Mouse (Mus musculus) lung, adult 2 months (tissue): ENCODE results near the gene Urgcp. TPM values are rescaled to one million over a fixed set of nuclear protein-coding genes. Genes with fewer than 3 reads are reported as not detected.

Source experiments
- DNase-seq: peaks from one replicate; pipeline ENCODE4 v3.0.0; 2022
- H3K4me1 ChIP-seq: fragments of 200-500 bp; 2 replicates; pipeline ENCODE4 v1.6.1; 2011; ENCODE audit warnings: low read length; ENCODE audit not compliant: control insufficient read depth, insufficient read depth
- H3K4me3 ChIP-seq: fragments of 200-500 bp; replicated peaks from 2 replicates; pipeline ENCODE3; 2011; ENCODE audit warnings: low read depth, mild to moderate bottlenecking, control low read depth, low read length; ENCODE audit errors: extremely low read depth
- CTCF ChIP-seq: fragments of 200-500 bp; IDR thresholded peaks from 2 replicates; pipeline ENCODE4 v1.5.1; 2011; ENCODE audit warnings: mild to moderate bottlenecking, low read length, control low read depth; ENCODE audit not compliant: insufficient read depth
- POLR2A ChIP-seq: fragments of 200-500 bp; IDR thresholded peaks from 2 replicates; pipeline ENCODE4 v1.6.1; 2011; ENCODE audit warnings: low read depth, mild to moderate bottlenecking, control low read depth, low read length, borderline replicate concordance; ENCODE audit errors: extremely low read depth
- WGBS: fragments of 180-500 bp; shearing (Covaris S2); methylation state at CpG from one replicate; pipeline ENCODE4 v1.1.7; 2018; 5-methylcytosine and 5-hydroxymethylcytosine counted together
- polyA plus RNA-seq: library from polyadenylated mRNA; depleted of rRNA; stranded (reverse); fragments of >200 nt; gene quantifications from 2 replicates; pipeline ENCODE4 v1.2.3, GENCODE M21; 2012

Gene Urgcp
- polyA plus RNA-seq, 1 experiment: 21.9 TPM

GRCm38 (mm10) chr11:5742106-5742505 is 20.1 kb downstream of the Urgcp start:
- TF ChIP-seq CTCF (peak; percentile 35), POLR2A (no peak)
- Histone ChIP-seq H3K4me3 (no peak overlapping the region), H3K4me1 (peaks cover 6% of the 10 kb centered on the region)
- DNase-seq: no peak
- 64% methylated on average over 7 of the region's 7 CpGs for WGBS

GRCm38 (mm10) chr11:5740965-5741627 is 21.1 kb downstream of the Urgcp start:
- WGBS: under 1% methylated on average over 45 of the region's 50 CpGs
- TF ChIP-seq CTCF (no peak), POLR2A (peak; percentile 74; the same call in 1 of the 2 replicates)

GRCm38 (mm10) chr11:5740599-5740964 is 21.6 kb downstream of the Urgcp start:
- H3K4me3 ChIP-seq: peak overlapping the region; percentile 78
- no peak for TF ChIP-seq POLR2A
- no peak for TF ChIP-seq CTCF
- no peak for DNase-seq
- under 1% methylated on average over 26 of the region's 26 CpGs for WGBS
- H3K4me1 ChIP-seq: peaks cover 6% of the 10 kb centered on the region

More at GRCm38 (mm10) chr11:5740965-5741627, 21.1 kb downstream of the Urgcp start:
- Histone ChIP-seq H3K4me1 (peaks cover 6% of the 10 kb centered on the region), H3K4me3 (peak overlapping the region; percentile 78)
- peak; percentile 81 for DNase-seq

- no peak for DNase-seq
- H3K4me1 ChIP-seq: peaks cover 6% of the 10 kb centered on the region
Measured at GRCm38 (mm10) chr11:5739846-5740245, 22.3 kb downstream of the Urgcp start.

GRCm38 (mm10) chr11:5738888-5739632 is 23.1 kb downstream of the Urgcp start:
- TF ChIP-seq CTCF (no peak), POLR2A (no peak)
- Histone ChIP-seq H3K4me1 (peaks cover 13% of the 10 kb centered on the region), H3K4me3 (no peak overlapping the region)
- no peak for DNase-seq
- WGBS: 60% methylated on average over 5 of the region's 5 CpGs

More at GRCm38 (mm10) chr11:5739846-5740245, 22.3 kb downstream of the Urgcp start:
- 29% methylated on average over 3 of the region's 3 CpGs for WGBS
- no peak overlapping the region for H3K4me3 ChIP-seq
- TF ChIP-seq POLR2A: no peak
- TF ChIP-seq CTCF: no peak

GRCm38 (mm10) chr11:5737137-5737536 is 25.0 kb downstream of the Urgcp start:
- Histone ChIP-seq H3K4me3 (no peak overlapping the region), H3K4me1 (peaks cover 14% of the 10 kb centered on the region)
- DNase-seq: no peak
- TF ChIP-seq CTCF (no peak), POLR2A (no peak)
- WGBS: 45% methylated on average over 5 of the region's 5 CpGs

- WGBS: 68% methylated on average over 4 of the region's 4 CpGs
- TF ChIP-seq POLR2A: no peak
- TF ChIP-seq CTCF: no peak
- peaks cover 11% of the 10 kb centered on the region for H3K4me1 ChIP-seq
- H3K4me3 ChIP-seq: no peak overlapping the region
- no peak for DNase-seq
Measured at GRCm38 (mm10) chr11:5734323-5734722, 27.9 kb downstream of the Urgcp start.

GRCm38 (mm10) chr11:5732401-5732800 is 29.8 kb downstream of the Urgcp start:
- TF ChIP-seq CTCF (no peak), POLR2A (no peak)

GRCm38 (mm10) chr11:5729582-5729981 is 32.6 kb downstream of the Urgcp start:
- WGBS: 86% methylated on average over 9 of the region's 9 CpGs
- no peak for DNase-seq
- Histone ChIP-seq H3K4me3 (no peak overlapping the region), H3K4me1 (peaks cover 9% of the 10 kb centered on the region)
- TF ChIP-seq POLR2A: no peak
- TF ChIP-seq CTCF: no peak

More at GRCm38 (mm10) chr11:5732401-5732800, 29.8 kb downstream of the Urgcp start:
- no peak overlapping the region for H3K4me3 ChIP-seq
- DNase-seq: no peak
- H3K4me1 ChIP-seq: peaks cover 11% of the 10 kb centered on the region
- 80% methylated on average over 5 of the region's 5 CpGs for whole genome bisulfite sequencing
